26 mouse cellular contexts compared by ENCODE assay signal in genomic region chr2:34827591-34827990, GRCm38 (mm10). TPM values are rescaled to one million over a fixed set of nuclear protein-coding genes. Genes with fewer than 3 reads are reported as not detected.
DNase-seq lines count a peak whose midpoint lies in the region; ATAC-seq and TF ChIP-seq lines count a peak whose summit lies in the region.
"Had no signal": no experiment of that assay in that cellular context is flagged by ENCODE, and none has a peak within 500 bp of the region (broad histone marks: within the 10 kb centered on the region; RNA-seq: fewer than 3 reads in every experiment).

No protein-coding gene starts in this region.

- peaks cover 8% of the 10 kb centered on the region; the same call in 1 of the 2 replicates for H3K4me1 ChIP-seq in lung, postnatal 0 days (ENCODE audit: insufficient read depth, low read depth, low read length)
- H3K4me1 ChIP-seq in liver, embryonic 13.5 days (replicated peaks) = peaks cover 41% of the 10 kb centered on the region
- H3K4me1 ChIP-seq in forebrain, embryonic 16.5 days (replicated peaks; ENCODE audit: control insufficient read depth, insufficient read depth, low read length) = peaks cover 17% of the 10 kb centered on the region
- peaks cover 5% of the 10 kb centered on the region for H3K4me1 ChIP-seq in thymus, adult 2 months (replicated peaks; ENCODE audit: control insufficient read depth, insufficient read depth, low read length)

- no peak for TF ChIP-seq EP300 in lung, postnatal 0 days (IDR thresholded peaks at IDR 0.05)

- H3K4me2 ChIP-seq in lung, postnatal 0 days (replicated peaks; ENCODE audit: low read depth, low read length) = no peak overlapping the region
- H3K4me2 ChIP-seq in liver, embryonic 13.5 days = 0 out of 2 replicates have a peak overlapping the region, but pooled peaks have one; percentile 81
- no peak overlapping the region for H3K4me2 ChIP-seq in forebrain, embryonic 16.5 days (ENCODE audit: low read length)
- H3K4me2 ChIP-seq: embryonic facial prominence, embryonic 12.5 days; forebrain, embryonic 15.5 days; hindbrain, embryonic 12.5 days had no signal

- H3K27ac ChIP-seq in lung, postnatal 0 days (ENCODE audit: low read length) = peak overlapping the region; percentile 43; the same call in 1 of the 2 replicates
- H3K27ac ChIP-seq in liver, embryonic 13.5 days = peak overlapping the region; percentile 71
- H3K27ac ChIP-seq in forebrain, embryonic 16.5 days (ENCODE audit: low read length) = no peak overlapping the region
- no peak overlapping the region for H3K27ac ChIP-seq in thymus, adult 2 months (ENCODE audit: control insufficient read depth, insufficient read depth, low read length)
- H3K27ac ChIP-seq: embryonic facial prominence, embryonic 12.5 days; forebrain, embryonic 15.5 days; hindbrain, embryonic 12.5 days; hindbrain, postnatal 0 days had no signal

- no peak overlapping the region for H3K9ac ChIP-seq in lung, postnatal 0 days (replicated peaks; ENCODE audit: low read depth)
- no peak overlapping the region for H3K9ac ChIP-seq in liver, embryonic 13.5 days
- no peak overlapping the region for H3K9ac ChIP-seq in forebrain, embryonic 16.5 days (replicated peaks; ENCODE audit: low read depth, low read length)
- H3K9ac ChIP-seq: embryonic facial prominence, embryonic 12.5 days; forebrain, embryonic 15.5 days; hindbrain, embryonic 12.5 days had no signal

- no peak for ATAC-seq in lung, postnatal 0 days
- no peak for ATAC-seq in liver, embryonic 13.5 days (ENCODE audit: low read depth)
- ATAC-seq in forebrain, embryonic 16.5 days = no peak
- ATAC-seq: activated CD4-positive, CD25-positive, alpha-beta regulatory T cell, adult 4 months; forebrain, embryonic 15.5 days; hindbrain, postnatal 0 days; Patski had no signal

- H3K9me3 ChIP-seq in lung, postnatal 0 days (ENCODE audit: low read length) = no peaks in the 10 kb centered on the region
- H3K9me3 ChIP-seq in liver, embryonic 13.5 days (replicated peaks) = no peaks in the 10 kb centered on the region
- no peaks in the 10 kb centered on the region for H3K9me3 ChIP-seq in forebrain, embryonic 16.5 days (ENCODE audit: control insufficient read depth, low read length)
- H3K9me3 ChIP-seq: embryonic facial prominence, embryonic 12.5 days; forebrain, embryonic 15.5 days; hindbrain, embryonic 12.5 days had no signal

- no peak for TF ChIP-seq CTCF in lung, postnatal 0 days (IDR thresholded peaks at IDR 0.05)
- no peak for TF ChIP-seq CTCF in thymus, adult 2 months (IDR thresholded peaks at IDR 0.05; ENCODE audit: borderline replicate concordance, control insufficient read depth, extremely low read depth, insufficient read depth, low read length, poor library complexity)

- no peak for TF ChIP-seq POLR2A in thymus, adult 2 months (IDR thresholded peaks at IDR 0.05; ENCODE audit: control insufficient read depth, extremely low read depth, insufficient read depth, low read length, poor library complexity)

- H3K36me3 ChIP-seq in lung, postnatal 0 days (ENCODE audit: insufficient read depth, low read length) = peaks cover 2% of the 10 kb centered on the region; the same call in 1 of the 2 replicates
- peaks cover 7% of the 10 kb centered on the region for H3K36me3 ChIP-seq in liver, embryonic 13.5 days
- no peaks in the 10 kb centered on the region for H3K36me3 ChIP-seq in forebrain, embryonic 16.5 days (ENCODE audit: control insufficient read depth, insufficient read depth)
- peaks cover 2% of the 10 kb centered on the region for H3K36me3 ChIP-seq in thymus, adult 2 months (ENCODE audit: control insufficient read depth, insufficient read depth, low read length)
- H3K36me3 ChIP-seq: embryonic facial prominence, embryonic 12.5 days had no signal

- WGBS in lung, postnatal 0 days = 80% methylated on average over 4 of the region's 4 CpGs
- 77% methylated on average over 4 of the region's 4 CpGs for WGBS in liver, embryonic 13.5 days (ENCODE audit: insufficient replicate concordance)
- 89% methylated on average over 4 of the region's 4 CpGs for WGBS in forebrain, embryonic 16.5 days
- WGBS in thymus, adult 2 months = 94% methylated on average over 4 of the region's 4 CpGs

- no peaks in the 10 kb centered on the region for H3K27me3 ChIP-seq in lung, postnatal 0 days (replicated peaks; ENCODE audit: insufficient read depth, low read length)
- H3K27me3 ChIP-seq in liver, embryonic 13.5 days = no peaks in the 10 kb centered on the region
- no peaks in the 10 kb centered on the region; the same call in 1 of the 2 replicates for H3K27me3 ChIP-seq in forebrain, embryonic 16.5 days (replicated peaks; ENCODE audit: control insufficient read depth, insufficient read depth, low read length)
- H3K27me3 ChIP-seq in thymus, adult 2 months (ENCODE audit: control insufficient read depth, insufficient read depth, low read length) = no peaks in the 10 kb centered on the region
- H3K27me3 ChIP-seq: CH12.LX; embryonic facial prominence, embryonic 12.5 days; forebrain, embryonic 15.5 days; Patski had no signal

- peak; percentile 21 for DNase-seq in adrenal gland, postnatal 14 days
- DNase-seq in adrenal gland, postnatal 36 days = no peak
- peak; percentile 18 for DNase-seq in lung, postnatal 0 days (ENCODE audit: low spot score)
- no peak for DNase-seq in lung, postnatal 36 days
- DNase-seq in liver, embryonic 13.5 days = no peak
- DNase-seq in thymus, adult 2 months = no peak
- no peak for DNase-seq in spleen, postnatal 36 days (ENCODE audit: low spot score in 2 of 2)
- DNase-seq: cerebellum, adult 9-10 months; cerebellum, postnatal 25 days; gastrocnemius, postnatal 25 days; heart, postnatal 10 days; heart, postnatal 4 days had no signal

- H3K4me3 ChIP-seq in lung, postnatal 0 days (ENCODE audit: low read depth, low read length) = no peak overlapping the region
- no peak overlapping the region for H3K4me3 ChIP-seq in liver, embryonic 13.5 days (replicated peaks)
- H3K4me3 ChIP-seq in forebrain, embryonic 16.5 days (replicated peaks; ENCODE audit: low read length) = no peak overlapping the region
- H3K4me3 ChIP-seq in thymus, adult 2 months (ENCODE audit: control insufficient read depth, insufficient read depth, low read length) = no peak overlapping the region
- H3K4me3 ChIP-seq: embryonic facial prominence, embryonic 12.5 days; forebrain, embryonic 15.5 days; hindbrain, embryonic 12.5 days had no signal

RNA-seq across cellular contexts. Expression of gene Fbxw2, which starts 1.5 kb away (rescaled TPM):
- total RNA-seq in adrenal gland, postnatal 14 days (2021) = 67.5 and 75.5 TPM in 2 replicates
- total RNA-seq in adrenal gland, postnatal 36 days (2021) = 10 to 100 TPM; 71.5 to 71.6 TPM
- 86.6 and 87.3 TPM in 2 replicates for polyA plus RNA-seq in lung, postnatal 0 days (2015; fragmentation: Nextera tagmentation; extraction: Ambion mirVana)
- 57.7 and 61.5 TPM in 2 replicates for polyA plus RNA-seq in liver, embryonic 13.5 days (2015; fragmentation: Nextera tagmentation; extraction: Ambion mirVana)
- 114 and 122 TPM in 2 replicates for polyA plus RNA-seq in forebrain, embryonic 16.5 days (2015; fragmentation: Nextera tagmentation; extraction: Ambion mirVana)
- 55.4 and 58.2 TPM in 2 replicates for polyA plus RNA-seq in thymus, adult 2 months (2012; rRNA removed)

RNA-seq across cellular contexts. Expression of gene Gm34653, which starts 5.2 kb away (rescaled TPM):
- total RNA-seq in adrenal gland, postnatal 14 days (2021) = not detected in 2 replicates
- not detected for total RNA-seq in adrenal gland, postnatal 36 days (2021)
- polyA plus RNA-seq in lung, postnatal 0 days (2015; fragmentation: Nextera tagmentation; extraction: Ambion mirVana) = not detected in 2 replicates
- 0.08 TPM in 1 of 2 replicates, not detected in the other for polyA plus RNA-seq in liver, embryonic 13.5 days (2015; fragmentation: Nextera tagmentation; extraction: Ambion mirVana)
- polyA plus RNA-seq in forebrain, embryonic 16.5 days (2015; fragmentation: Nextera tagmentation; extraction: Ambion mirVana) = not detected in 2 replicates
- polyA plus RNA-seq in thymus, adult 2 months (2012; rRNA removed) = not detected in 2 replicates
- total RNA-seq: adrenal gland, adult 2 months; CH12.LX; granulocyte monocyte progenitor cell, adult 5-6 weeks; heart, postnatal 10 days; heart, postnatal 4 days had no signal
- polyA plus RNA-seq: activated CD4-positive, CD25-positive, alpha-beta regulatory T cell, adult 4 months; adrenal gland, adult 2 months; cortical plate, adult 2 months; embryonic facial prominence, embryonic 12.5 days; forebrain, embryonic 11.5 days; forebrain, embryonic 15.5 days; heart, embryonic 14.5 days; hindbrain, embryonic 12.5 days; intestine, embryonic 14.5 days had no signal

RNA-seq across cellular contexts. Expression of gene Rabepk, which starts 27.9 kb away (rescaled TPM):
- total RNA-seq in adrenal gland, postnatal 14 days (2021) = 24.8 and 29.7 TPM in 2 replicates
- 10 to 100 TPM; 27.6 to 29.7 TPM for total RNA-seq in adrenal gland, postnatal 36 days (2021)
- polyA plus RNA-seq in lung, postnatal 0 days (2015; fragmentation: Nextera tagmentation; extraction: Ambion mirVana) = 18.5 and 19.6 TPM in 2 replicates
- 30.6 and 31.1 TPM in 2 replicates for polyA plus RNA-seq in liver, embryonic 13.5 days (2015; fragmentation: Nextera tagmentation; extraction: Ambion mirVana)
- polyA plus RNA-seq in forebrain, embryonic 16.5 days (2015; fragmentation: Nextera tagmentation; extraction: Ambion mirVana) = 29.9 and 30.8 TPM in 2 replicates
- 27.2 and 31.1 TPM in 2 replicates for polyA plus RNA-seq in thymus, adult 2 months (2012; rRNA removed)

RNA-seq across cellular contexts. Expression of gene Cutal, which starts 46.6 kb away (rescaled TPM):
- total RNA-seq in adrenal gland, postnatal 14 days (2021) = 0.38 and 6.5 TPM in 2 replicates
- under 1 TPM; 0.20 to 0.86 TPM for total RNA-seq in adrenal gland, postnatal 36 days (2021)
- polyA plus RNA-seq in lung, postnatal 0 days (2015; fragmentation: Nextera tagmentation; extraction: Ambion mirVana) = 5.4 and 7.2 TPM in 2 replicates
- polyA plus RNA-seq in liver, embryonic 13.5 days (2015; fragmentation: Nextera tagmentation; extraction: Ambion mirVana) = 3.4 and 4.4 TPM in 2 replicates
- 0.17 TPM in 1 of 2 replicates, not detected in the other for polyA plus RNA-seq in forebrain, embryonic 16.5 days (2015; fragmentation: Nextera tagmentation; extraction: Ambion mirVana)
- 3.7 and 8.2 TPM in 2 replicates for polyA plus RNA-seq in thymus, adult 2 months (2012; rRNA removed)
- total RNA-seq: CH12.LX; granulocyte monocyte progenitor cell, adult 5-6 weeks had no signal
- polyA plus RNA-seq: activated CD4-positive, CD25-positive, alpha-beta regulatory T cell, adult 4 months; embryonic facial prominence, embryonic 12.5 days; forebrain, embryonic 11.5 days had no signal

RNA-seq across cellular contexts. Expression of gene Psmd5, which starts 47.2 kb away (rescaled TPM):
- 32.2 and 39.5 TPM in 2 replicates for total RNA-seq in adrenal gland, postnatal 14 days (2021)
- total RNA-seq in adrenal gland, postnatal 36 days (2021) = 10 to 100 TPM; 38.4 to 44.6 TPM
- 61.2 and 64.7 TPM in 2 replicates for polyA plus RNA-seq in lung, postnatal 0 days (2015; fragmentation: Nextera tagmentation; extraction: Ambion mirVana)
- polyA plus RNA-seq in liver, embryonic 13.5 days (2015; fragmentation: Nextera tagmentation; extraction: Ambion mirVana) = 93.6 and 106 TPM in 2 replicates
- polyA plus RNA-seq in forebrain, embryonic 16.5 days (2015; fragmentation: Nextera tagmentation; extraction: Ambion mirVana) = 102 and 105 TPM in 2 replicates
- 10.8 and 15.1 TPM in 2 replicates for polyA plus RNA-seq in thymus, adult 2 months (2012; rRNA removed)

Comparison
In these comparisons a context has a peak if more than half of its experiments do, and no peak if none do; other contexts are left out.
1. DNase-seq: peak in adrenal gland, postnatal 14 days (single experiment) and lung, postnatal 0 days (single experiment); none in adrenal gland, postnatal 36 days (0 of 2), lung, postnatal 36 days (single experiment), liver, embryonic 13.5 days (single experiment), thymus, adult 2 months (single experiment) and spleen, postnatal 36 days (0 of 2).
2. H3K27ac ChIP-seq: peak in lung, postnatal 0 days (single experiment) and liver, embryonic 13.5 days (single experiment); none in forebrain, embryonic 16.5 days (single experiment) and thymus, adult 2 months (single experiment).